Mouse (Mus musculus) heart, embryonic 10.5 days (tissue): ENCODE data around the gene Golga5. TPM values are rescaled to one million over a fixed set of nuclear protein-coding genes. Genes with fewer than 3 reads are reported as not detected.

ENCODE experiments used
- DNase-seq: peaks from one replicate; pipeline ENCODE4 v3.0.0-alpha.2; 2017; ENCODE audit warnings: low spot score
- H3K27ac ChIP-seq: fragments of 300-500 bp; sonication (generic); 2 replicates; pipeline ENCODE4 v1.5.1; 2016; ENCODE audit warnings: mild to moderate bottlenecking
- H3K27me3 ChIP-seq: fragments of 300-500 bp; sonication (generic); 2 replicates; pipeline ENCODE4 v1.6.1; 2016; ENCODE audit warnings: mild to moderate bottlenecking; ENCODE audit not compliant: poor library complexity, insufficient read depth, severe bottlenecking
- H3K36me3 ChIP-seq: fragments of 300-500 bp; sonication (generic); 2 replicates; pipeline ENCODE4 v1.6.1; 2016; ENCODE audit warnings: mild to moderate bottlenecking, moderate library complexity
- H3K4me1 ChIP-seq: fragments of 300-500 bp; sonication (generic); 2 replicates; pipeline ENCODE4 v1.6.1; 2016; ENCODE audit warnings: mild to moderate bottlenecking
- H3K4me3 ChIP-seq: fragments of 300-500 bp; sonication (generic); 2 replicates; pipeline ENCODE4 v1.5.1; 2016; ENCODE audit warnings: mild to moderate bottlenecking, moderate library complexity
- H3K9me3 ChIP-seq: fragments of 300-500 bp; sonication (generic); 2 replicates; pipeline ENCODE4 v1.6.1; 2016; ENCODE audit warnings: mild to moderate bottlenecking, moderate library complexity
- WGBS: fragments of 180-500 bp; shearing (Covaris S2); methylation state at CpG from one replicate; pipeline ENCODE4 v1.1.7; 2016; 5-methylcytosine and 5-hydroxymethylcytosine counted together
- polyA plus RNA-seq: library from polyadenylated mRNA; unstranded; fragments of >200 nt; fragmentation: Nextera tagmentation; extraction: Ambion mirVana; gene quantifications from 2 replicates; pipeline ENCODE4 v1.2.1, GENCODE M21; 2016

Golga5 gene
- polyA plus RNA-seq, 1 experiment from 2014 or later: 26.1 TPM

GRCm38 (mm10) chr12:102524216-102524615 is 55.3 kb downstream of the Golga5 start:
- peaks cover 6% of the 10 kb centered on the region; the same call in 1 of the 2 replicates for H3K4me1 ChIP-seq
- H3K4me3 ChIP-seq: no peak overlapping the region
- H3K36me3 ChIP-seq: no peaks in the 10 kb centered on the region
- H3K9me3 ChIP-seq: no peaks in the 10 kb centered on the region
- DNase-seq: no peak
- no peak overlapping the region for H3K27ac ChIP-seq
- 62% methylated on average over 3 of the region's 3 CpGs for WGBS
- H3K27me3 ChIP-seq: peaks cover 6% of the 10 kb centered on the region; the same call in 1 of the 2 replicates

- no peaks in the 10 kb centered on the region for H3K9me3 ChIP-seq
- WGBS: 14% methylated on average over 6 of the region's 6 CpGs
- H3K27me3 ChIP-seq: peaks cover 6% of the 10 kb centered on the region; the same call in 1 of the 2 replicates
- no peak for DNase-seq
- H3K4me1 ChIP-seq: peaks cover 6% of the 10 kb centered on the region; the same call in 1 of the 2 replicates
- H3K4me3 ChIP-seq: no peak overlapping the region
- no peaks in the 10 kb centered on the region for H3K36me3 ChIP-seq
- H3K27ac ChIP-seq: no peak overlapping the region
Measured at GRCm38 (mm10) chr12:102524760-102525159, 55.8 kb downstream of the Golga5 start.

GRCm38 (mm10) chr12:102527989-102528388 is 59.1 kb downstream of the Golga5 start:
- 74% methylated on average over 5 of the region's 5 CpGs for WGBS
- no peaks in the 10 kb centered on the region for H3K9me3 ChIP-seq
- peaks cover 6% of the 10 kb centered on the region; the same call in 1 of the 2 replicates for H3K27me3 ChIP-seq

GRCm38 (mm10) chr12:102535796-102536195 is 66.9 kb downstream of the Golga5 start:
- H3K4me3 ChIP-seq: no peak overlapping the region
- no peaks in the 10 kb centered on the region for H3K4me1 ChIP-seq
- no peaks in the 10 kb centered on the region for H3K36me3 ChIP-seq
- no peak overlapping the region for H3K27ac ChIP-seq
- 0 out of 2 replicates have a peak, but pooled peaks cover 6% of the 10 kb centered on the region for H3K27me3 ChIP-seq
- no peak for DNase-seq
- no peaks in the 10 kb centered on the region for H3K9me3 ChIP-seq
- 78% methylated on average over 1 of the region's 1 CpGs for WGBS

More at GRCm38 (mm10) chr12:102527989-102528388, 59.1 kb downstream of the Golga5 start:
- no peak overlapping the region for H3K27ac ChIP-seq
- peaks cover 6% of the 10 kb centered on the region; the same call in 1 of the 2 replicates for H3K4me1 ChIP-seq
- H3K36me3 ChIP-seq: no peaks in the 10 kb centered on the region
- no peak overlapping the region for H3K4me3 ChIP-seq
- DNase-seq: no peak

GRCm38 (mm10) chr12:102540278-102540677 is 71.3 kb downstream of the Golga5 start:
- no peak overlapping the region for H3K27ac ChIP-seq
- no peaks in the 10 kb centered on the region for H3K36me3 ChIP-seq
- WGBS: 61% methylated on average over 8 of the region's 8 CpGs
- H3K27me3 ChIP-seq: 0 out of 2 replicates have a peak, but pooled peaks cover 6% of the 10 kb centered on the region
- no peak overlapping the region for H3K4me3 ChIP-seq
- no peaks in the 10 kb centered on the region for H3K9me3 ChIP-seq
- no peak for DNase-seq
- no peaks in the 10 kb centered on the region for H3K4me1 ChIP-seq

- H3K4me1 ChIP-seq: no peaks in the 10 kb centered on the region
- no peaks in the 10 kb centered on the region for H3K36me3 ChIP-seq
- H3K27me3 ChIP-seq: 0 out of 2 replicates have a peak, but pooled peaks cover 6% of the 10 kb centered on the region
- 94% methylated on average over 7 of the region's 7 CpGs for WGBS
- no peaks in the 10 kb centered on the region for H3K9me3 ChIP-seq
- H3K27ac ChIP-seq: no peak overlapping the region
- H3K4me3 ChIP-seq: no peak overlapping the region
- DNase-seq: no peak
Measured at GRCm38 (mm10) chr12:102541168-102541567, 72.2 kb downstream of the Golga5 start.

- DNase-seq: no peak
- H3K27ac ChIP-seq: no peak overlapping the region
- 0 out of 2 replicates have a peak, but pooled peaks cover 3% of the 10 kb centered on the region for H3K4me1 ChIP-seq
- H3K36me3 ChIP-seq: no peaks in the 10 kb centered on the region
- no peaks in the 10 kb centered on the region for H3K27me3 ChIP-seq
- WGBS: 60% methylated on average over 6 of the region's 6 CpGs
- no peak overlapping the region for H3K4me3 ChIP-seq
- H3K9me3 ChIP-seq: no peaks in the 10 kb centered on the region
Measured at GRCm38 (mm10) chr12:102545122-102545521, 76.2 kb downstream of the Golga5 start.

Other genes starting within 250 kb of the Golga5 start
- 8.9 and 9.0 TPM in 2 replicates for gene Rin3, start 186.1 kb upstream of the Golga5 start, polyA plus RNA-seq
- gene Lgmn, start 29.3 kb upstream of the Golga5 start, polyA plus RNA-seq: 84.4 and 111 TPM in 2 replicates
- 0.15 and 0.44 TPM in 2 replicates for gene Chga, start 85.8 kb downstream of the Golga5 start, polyA plus RNA-seq
- gene Itpk1, start 235.8 kb downstream of the Golga5 start, polyA plus RNA-seq: 3.5 and 4.8 TPM in 2 replicates